Mouse (Mus musculus): ENCODE measurements around the gene Syt7.

DNA sequence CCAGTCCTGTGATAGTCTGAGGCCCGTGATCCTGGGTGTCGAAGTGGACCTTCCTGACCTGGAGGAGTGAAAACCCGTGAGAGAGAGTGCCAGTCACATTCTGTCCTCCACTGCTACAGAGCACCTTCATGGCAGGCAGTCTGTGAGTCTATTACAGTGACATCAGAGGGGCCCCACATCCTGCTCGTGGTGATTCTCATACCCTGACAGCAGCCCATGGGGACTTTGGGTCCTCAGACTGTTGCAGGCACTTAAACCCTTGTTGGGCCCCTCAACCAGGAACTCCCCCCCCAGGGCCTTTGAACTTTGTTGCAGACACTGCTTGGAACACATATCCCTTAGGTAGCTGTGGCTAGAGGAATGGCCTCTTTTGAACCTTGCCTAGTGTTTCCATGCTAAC is 90.7 kb downstream of the Syt7 start:
- TF ChIP-seq CTCF (IDR thresholded peaks at IDR 0.05; ENCODE audit: borderline replicate concordance, insufficient read depth, low read depth, low read length) (no peak), POLR2A (IDR thresholded peaks at IDR 0.05; ENCODE audit: borderline replicate concordance, insufficient read depth, low read length) (no peak)
